Mouse (Mus musculus) kidney, adult 2 months (tissue): ENCODE results near the gene Epha6. TPM values are rescaled to one million over a fixed set of nuclear protein-coding genes. Genes with fewer than 3 reads are reported as not detected.
"Not testable (repeated sequence)": the region's sequence is repeated elsewhere in the genome, so short reads cannot be mapped to it uniquely, and the experiment has no call there.

Experiments used
- DNase-seq: peaks from one replicate; pipeline ENCODE4 v3.0.0; 2021
- H3K27ac ChIP-seq: fragments of 200-500 bp; 2 replicates; pipeline ENCODE4 v1.5.1; 2012; ENCODE audit warnings: low read depth, low read length, control low read depth, inconsistent platforms; ENCODE audit not compliant: insufficient read depth
- H3K27me3 ChIP-seq: fragments of 200-500 bp; replicated peaks from 2 replicates; pipeline ENCODE4 v1.6.1; 2012; ENCODE audit warnings: mild to moderate bottlenecking, moderate library complexity, low read length, inconsistent platforms; ENCODE audit not compliant: control insufficient read depth, insufficient read depth
- H3K36me3 ChIP-seq: fragments of 200-500 bp; 2 replicates; pipeline ENCODE4 v1.6.1; 2012; ENCODE audit warnings: mild to moderate bottlenecking, moderate library complexity, low read length, inconsistent platforms; ENCODE audit not compliant: control insufficient read depth, insufficient read depth
- H3K4me1 ChIP-seq: fragments of 200-500 bp; 2 replicates; pipeline ENCODE4 v1.6.1; 2011; ENCODE audit warnings: low read length; ENCODE audit not compliant: control insufficient read depth, insufficient read depth
- H3K4me3 ChIP-seq: fragments of 200-500 bp; 2 replicates; pipeline ENCODE4 v1.5.1; 2011; ENCODE audit warnings: mild to moderate bottlenecking, low read depth, low read length, control low read depth; ENCODE audit not compliant: insufficient read depth
- CTCF ChIP-seq: fragments of 200-500 bp; conservative IDR thresholded peaks from 2 replicates; pipeline ENCODE4 v1.5.1; 2011; ENCODE audit warnings: low read depth, mild to moderate bottlenecking, control low read depth, low read length, moderate library complexity, mixed read lengths; ENCODE audit not compliant: insufficient read depth, insufficient read length
- POLR2A ChIP-seq: fragments of 200-500 bp; IDR thresholded peaks from one replicate; pipeline ENCODE4 v1.6.1; 2011; ENCODE audit warnings: low read depth, low read length, control low read depth
- WGBS: fragments of 180-500 bp; shearing (Covaris S2); methylation state at CpG from one replicate; pipeline ENCODE4 v1.1.7; 2018; 5-methylcytosine and 5-hydroxymethylcytosine counted together
- polyA plus RNA-seq: library from polyadenylated mRNA; depleted of rRNA; stranded (reverse); fragments of >200 nt; gene quantifications from 2 replicates; pipeline ENCODE4 v1.2.3, GENCODE M21; 2012

Gene Epha6
- polyA plus RNA-seq, 1 experiment: 0.02 TPM

- Histone ChIP-seq H3K4me1 (no peaks in the 10 kb centered on the region), H3K27ac (no peak overlapping the region), H3K4me3 (no peak overlapping the region), H3K36me3 (no peaks in the 10 kb centered on the region), H3K27me3 (no peaks in the 10 kb centered on the region)
- TF ChIP-seq POLR2A: no peak
- no peak for TF ChIP-seq CTCF
- no peak for DNase-seq
- 70% methylated on average over 5 of the region's 5 CpGs for WGBS
Measured at GRCm38 (mm10) chr16:59832468-59832867, 772.9 kb downstream of the Epha6 start.

GRCm38 (mm10) chr16:59829655-59830054 is 775.7 kb downstream of the Epha6 start:
- 60% methylated on average over 13 of the region's 13 CpGs for WGBS
- TF ChIP-seq CTCF (no peak), POLR2A (no peak)
- Histone ChIP-seq H3K27ac (no peak overlapping the region), H3K36me3 (no peaks in the 10 kb centered on the region), H3K4me3 (no peak overlapping the region), H3K4me1 (no peaks in the 10 kb centered on the region), H3K27me3 (no peaks in the 10 kb centered on the region)
- no peak for DNase-seq

- DNase-seq, H3K27ac ChIP-seq, H3K36me3 ChIP-seq, H3K4me3 ChIP-seq, H3K4me1 ChIP-seq, H3K27me3 ChIP-seq: not testable (repeated sequence)
- 67% methylated on average over 4 of the region's 4 CpGs for WGBS
Measured at GRCm38 (mm10) chr16:59799790-59800189, 805.5 kb downstream of the Epha6 start.

DNA sequence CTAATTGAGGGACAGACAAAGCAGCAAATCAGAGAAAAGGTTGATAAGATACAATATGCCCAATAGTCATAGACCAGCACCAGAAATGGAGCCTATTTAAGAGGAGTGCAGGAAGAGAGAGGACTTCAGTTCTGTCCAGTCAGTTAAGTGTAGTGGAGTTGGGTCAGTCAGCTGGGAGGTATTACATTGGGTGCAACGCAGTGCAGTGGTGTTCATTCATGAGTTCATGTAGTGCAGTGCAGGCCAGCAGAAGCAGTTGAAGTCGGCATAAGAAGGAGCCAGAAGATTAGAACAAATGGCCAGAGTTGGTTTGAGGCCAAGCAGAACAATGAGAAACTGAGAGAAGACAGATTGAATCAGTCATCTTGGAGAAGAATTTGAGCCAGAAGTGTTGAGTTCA is 833.0 kb downstream of the Epha6 start:
- Histone ChIP-seq H3K4me3 (no peak overlapping the region), H3K4me1 (no peaks in the 10 kb centered on the region), H3K27me3 (no peaks in the 10 kb centered on the region), H3K27ac (no peak overlapping the region), H3K36me3 (no peaks in the 10 kb centered on the region)
- DNase-seq: no peak
- 74% methylated on average over 2 of the region's 2 CpGs for WGBS
- no peak for TF ChIP-seq POLR2A
- TF ChIP-seq CTCF: no peak

DNA sequence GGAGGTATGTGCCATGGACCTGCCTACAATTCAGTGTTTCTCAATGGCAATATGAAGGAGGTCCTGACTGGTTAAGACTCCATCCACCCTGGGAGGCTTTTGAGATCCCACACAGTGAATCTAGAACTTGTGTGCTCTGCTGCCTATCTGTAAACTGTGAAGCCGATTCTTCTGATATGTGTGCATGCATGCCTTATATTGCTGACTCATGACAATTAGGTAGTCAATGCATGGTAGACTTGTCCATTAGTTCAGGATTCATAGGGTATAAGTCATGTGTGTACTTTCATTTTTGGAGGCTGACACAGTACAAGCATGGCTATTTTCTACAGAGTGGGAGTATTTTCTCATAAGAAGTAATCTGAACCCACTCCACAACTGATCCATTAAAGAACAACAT is 834.9 kb downstream of the Epha6 start:
- no peak for TF ChIP-seq POLR2A
- TF ChIP-seq CTCF: no peak
- Histone ChIP-seq H3K27ac (no peak overlapping the region), H3K4me1 (no peaks in the 10 kb centered on the region), H3K27me3 (no peaks in the 10 kb centered on the region), H3K36me3 (no peaks in the 10 kb centered on the region), H3K4me3 (no peak overlapping the region)
- WGBS: 100% methylated on average over 1 of the region's 1 CpGs
- no peak for DNase-seq

- Histone ChIP-seq H3K4me1 (no peaks in the 10 kb centered on the region), H3K4me3 (no peak overlapping the region), H3K36me3 (no peaks in the 10 kb centered on the region), H3K27ac (no peak overlapping the region), H3K27me3 (no peaks in the 10 kb centered on the region)
- 86% methylated on average over 7 of the region's 7 CpGs for WGBS
- DNase-seq: no peak
- no peak for TF ChIP-seq POLR2A
- TF ChIP-seq CTCF: no peak
Measured at GRCm38 (mm10) chr16:59769936-59770335, 835.4 kb downstream of the Epha6 start.

DNA sequence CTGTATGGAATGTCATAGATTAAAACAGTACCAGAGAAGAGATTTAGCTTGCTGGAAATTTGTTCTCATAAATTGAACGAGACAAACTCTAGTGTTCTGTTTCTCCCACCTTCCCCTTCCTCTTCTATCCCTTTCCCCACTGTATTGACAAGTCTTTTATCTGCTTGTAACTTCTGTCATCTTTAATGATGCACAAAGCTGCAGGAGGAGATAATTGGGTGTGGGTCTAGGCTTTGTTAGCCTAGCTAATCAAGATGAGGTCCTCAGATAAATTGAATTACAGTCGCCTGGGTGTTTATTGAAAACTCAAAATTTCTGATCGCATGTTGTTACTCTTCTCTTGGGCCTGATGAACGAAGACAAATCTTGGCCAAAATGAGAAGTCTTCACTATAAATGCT is 844.5 kb downstream of the Epha6 start:
- no peak overlapping the region for H3K27ac ChIP-seq
- H3K4me1 ChIP-seq: no peaks in the 10 kb centered on the region
- H3K27me3 ChIP-seq: no peaks in the 10 kb centered on the region; the same call in 1 of the 2 replicates
- WGBS: 73% methylated on average over 4 of the region's 4 CpGs
- no peak overlapping the region for H3K4me3 ChIP-seq
- TF ChIP-seq CTCF: no peak
- TF ChIP-seq POLR2A: no peak
- H3K36me3 ChIP-seq: no peaks in the 10 kb centered on the region
- no peak for DNase-seq

- TF ChIP-seq CTCF (no peak), POLR2A (no peak)
- no peaks in the 10 kb centered on the region for H3K36me3 ChIP-seq
- H3K27me3 ChIP-seq: no peaks in the 10 kb centered on the region
- WGBS: 83% methylated on average over 4 of the region's 4 CpGs
- H3K4me1 ChIP-seq: no peaks in the 10 kb centered on the region
- no peak for DNase-seq
- no peak overlapping the region for H3K4me3 ChIP-seq
- H3K27ac ChIP-seq: no peak overlapping the region
Measured at GRCm38 (mm10) chr16:59750905-59751304, 854.4 kb downstream of the Epha6 start.
